Mouse (Mus musculus) cerebellum, adult 2 months (tissue): ENCODE data around the gene Fosl1.

Experiments
- CTCF ChIP-seq: fragments of 200-500 bp; IDR thresholded peaks from 2 replicates; pipeline ENCODE4 v1.5.1; 2011; ENCODE audit warnings: low read depth, mild to moderate bottlenecking, control low read depth, low read length, moderate library complexity, borderline replicate concordance; ENCODE audit not compliant: insufficient read depth
- POLR2A ChIP-seq: fragments of 200-500 bp; IDR thresholded peaks from 2 replicates; pipeline ENCODE4 v1.6.1; 2011; ENCODE audit warnings: low read length, control low read depth, borderline replicate concordance; ENCODE audit not compliant: insufficient read depth

- TF ChIP-seq CTCF = no peak
- no peak for TF ChIP-seq POLR2A
Observed at GRCm38 (mm10) chr19:5431911-5432464, 15.4 kb upstream of the Fosl1 start.
